Mouse (Mus musculus): Measurements from ENCODE around the gene Nlrp10. TPM values are rescaled to one million over a fixed set of nuclear protein-coding genes. Genes with fewer than 3 reads are reported as not detected.

The Nlrp10 gene
- polyA plus RNA-seq (2016; fragmentation: Nextera tagmentation; extraction: Ambion mirVana) = 8.0 and 8.1 TPM in 2 replicates

DNA sequence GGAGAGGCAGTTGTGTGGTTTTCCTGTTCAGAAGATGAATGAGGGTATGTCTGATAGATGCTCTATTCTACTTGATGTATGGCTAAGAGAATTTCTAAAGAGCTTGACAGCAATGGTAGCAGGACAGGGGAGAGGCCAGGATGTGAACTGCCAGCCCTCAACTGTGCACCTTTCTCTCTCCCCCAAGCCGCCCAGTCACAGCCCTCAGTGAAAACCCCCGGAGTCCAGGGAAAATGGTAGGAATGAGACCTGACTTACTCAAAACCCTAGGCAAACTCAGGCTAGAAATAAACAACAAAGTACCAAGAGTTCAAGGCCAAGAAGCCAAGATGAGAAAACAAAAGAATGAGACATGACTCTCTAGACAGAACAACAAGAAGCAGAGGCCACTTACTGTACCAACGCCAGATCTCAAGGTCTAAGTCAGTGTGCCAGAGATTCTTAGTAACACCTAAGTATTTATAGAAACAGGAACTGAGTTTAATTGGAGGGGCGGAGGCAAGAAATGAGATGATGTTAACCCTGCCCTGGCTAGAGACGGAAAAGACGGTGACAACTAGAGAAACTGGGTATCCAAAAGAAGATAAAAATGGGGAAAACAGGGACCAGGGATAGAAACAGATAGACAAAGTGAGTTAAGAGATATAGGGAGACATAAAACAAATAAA is at the start of gene Nlrp10:
TSS of gene Nlrp10 (minus strand) at position 453 of the 668 bp plus-strand sequence.
- Histone ChIP-seq H3K4me3 (peak within 1 kb of the TSS; percentile 28), H3K36me3 (no peaks in the 10 kb centered on the region), H3K27me3 (replicated peaks) (0 out of 2 replicates have a peak, but pooled peaks cover 2% of the 10 kb centered on the region), H3K9ac (no peak within 1 kb of the TSS), H3K4me1 (replicated peaks) (peaks cover under 1% of the 10 kb centered on the region; the same call in 1 of the 2 replicates), H3K27ac (ENCODE audit: poor library complexity, severe bottlenecking) (peak within 1 kb of the TSS; percentile 39; the same call in 1 of the 2 replicates), H3K9me3 (replicated peaks) (no peaks in the 10 kb centered on the region), H3K4me2 (peak within 1 kb of the TSS; percentile 52)
- WGBS = 46% methylated on average over 6 of the region's 6 CpGs
- no peak for ATAC-seq (ENCODE audit: insufficient number of reproducible peaks, low FRiP score)

- WGBS = 70% methylated on average over 6 of the region's 6 CpGs
- Histone ChIP-seq H3K27me3 (replicated peaks) (peaks cover 20% of the 10 kb centered on the region), H3K36me3 (no peaks in the 10 kb centered on the region), H3K9me3 (replicated peaks) (no peaks in the 10 kb centered on the region), H3K9ac (no peak overlapping the region), H3K27ac (ENCODE audit: poor library complexity, severe bottlenecking) (no peak overlapping the region), H3K4me1 (replicated peaks) (no peaks in the 10 kb centered on the region), H3K4me2 (no peak overlapping the region), H3K4me3 (no peak overlapping the region)
- no peak for ATAC-seq (ENCODE audit: insufficient number of reproducible peaks, low FRiP score)
Measured at GRCm38 (mm10) chr7:108972273-108972672, 42.3 kb upstream of the Nlrp10 start.

- Histone ChIP-seq H3K9me3 (replicated peaks) (no peaks in the 10 kb centered on the region), H3K27me3 (replicated peaks) (peaks cover 19% of the 10 kb centered on the region), H3K27ac (ENCODE audit: poor library complexity, severe bottlenecking) (no peak overlapping the region), H3K4me3 (no peak overlapping the region), H3K4me1 (replicated peaks) (no peaks in the 10 kb centered on the region), H3K4me2 (no peak overlapping the region), H3K9ac (no peak overlapping the region), H3K36me3 (no peaks in the 10 kb centered on the region)
- WGBS = 36% methylated on average over 6 of the region's 6 CpGs
- no peak for ATAC-seq (ENCODE audit: insufficient number of reproducible peaks, low FRiP score)
Measured at GRCm38 (mm10) chr7:108968201-108968600, 38.2 kb upstream of the Nlrp10 start.

DNA sequence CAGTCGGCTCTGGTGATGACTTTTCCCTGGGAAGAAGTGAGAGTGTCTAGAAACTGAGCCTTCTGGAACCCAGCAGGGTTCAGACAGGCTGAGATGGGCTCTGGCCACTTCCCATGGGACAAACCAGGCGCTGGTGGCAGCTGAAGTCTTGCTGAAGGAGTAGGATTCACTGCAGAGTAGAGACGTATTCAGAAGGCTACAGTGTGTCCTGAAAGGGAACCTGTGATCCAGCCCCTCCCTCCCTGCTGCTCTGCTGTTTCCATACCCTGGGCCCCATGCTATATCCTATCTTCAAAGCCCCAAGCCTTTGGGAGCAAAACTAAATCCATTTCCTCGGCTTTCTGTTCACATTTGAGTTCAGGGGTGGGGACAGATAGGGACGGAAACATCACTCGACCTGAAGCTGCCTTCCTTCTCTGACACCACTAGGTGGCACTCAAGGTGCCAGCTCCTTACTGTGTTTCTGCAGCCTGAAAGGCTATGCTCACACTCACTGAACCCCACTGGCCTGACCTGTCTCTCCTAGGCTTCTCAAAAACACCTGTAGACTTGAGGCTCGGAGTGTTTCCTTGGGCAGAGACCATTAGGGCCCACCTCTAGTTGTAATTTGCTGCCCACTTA is 36.9 kb upstream of the Nlrp10 start:
- Histone ChIP-seq H3K9me3 (replicated peaks) (no peaks in the 10 kb centered on the region), H3K4me3 (no peak overlapping the region), H3K27ac (ENCODE audit: poor library complexity, severe bottlenecking) (no peak overlapping the region), H3K4me1 (replicated peaks) (no peaks in the 10 kb centered on the region), H3K9ac (no peak overlapping the region), H3K4me2 (no peak overlapping the region), H3K27me3 (replicated peaks) (peaks cover 15% of the 10 kb centered on the region), H3K36me3 (no peaks in the 10 kb centered on the region)
- ATAC-seq (ENCODE audit: insufficient number of reproducible peaks, low FRiP score) = 0 out of 2 replicates have a peak, but pooled peaks have one; percentile 38
- WGBS = 37% methylated on average over 7 of the region's 7 CpGs

GRCm38 (mm10) chr7:108965968-108966367 is 36.0 kb upstream of the Nlrp10 start:
- ATAC-seq (ENCODE audit: insufficient number of reproducible peaks, low FRiP score) = no peak; the same call in 1 of the 2 replicates
- peaks cover 13% of the 10 kb centered on the region for H3K27me3 ChIP-seq (replicated peaks)
- H3K27ac ChIP-seq (ENCODE audit: poor library complexity, severe bottlenecking) = no peak overlapping the region
- H3K4me3 ChIP-seq = no peak overlapping the region
- H3K9me3 ChIP-seq (replicated peaks) = no peaks in the 10 kb centered on the region
- WGBS = 41% methylated on average over 2 of the region's 2 CpGs
- no peaks in the 10 kb centered on the region for H3K36me3 ChIP-seq
- H3K4me1 ChIP-seq (replicated peaks) = no peaks in the 10 kb centered on the region
- no peak overlapping the region for H3K4me2 ChIP-seq
- H3K9ac ChIP-seq = no peak overlapping the region

DNA sequence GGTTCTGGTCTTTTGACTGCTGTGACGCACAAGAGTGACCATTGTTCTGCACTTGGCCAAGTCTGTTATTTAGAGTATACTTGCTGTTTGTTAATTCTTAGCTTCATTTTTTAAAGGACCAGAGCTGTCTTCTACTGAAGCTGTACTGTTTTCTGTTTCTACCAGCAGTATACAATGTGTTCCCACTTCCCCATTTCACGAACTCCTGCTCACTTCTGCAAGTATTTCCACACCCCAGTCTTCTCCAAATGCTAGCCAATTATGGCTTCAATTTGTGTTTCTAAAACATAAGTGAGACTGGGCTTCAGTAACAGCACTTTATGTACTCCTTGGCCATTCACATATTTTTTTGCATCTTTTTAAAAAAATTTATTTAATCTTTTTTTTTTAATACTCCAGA is 27.8 kb upstream of the Nlrp10 start:
- no peaks in the 10 kb centered on the region for H3K36me3 ChIP-seq
- H3K9me3 ChIP-seq (replicated peaks) = no peaks in the 10 kb centered on the region
- peaks cover 17% of the 10 kb centered on the region for H3K27me3 ChIP-seq (replicated peaks)

DNA sequence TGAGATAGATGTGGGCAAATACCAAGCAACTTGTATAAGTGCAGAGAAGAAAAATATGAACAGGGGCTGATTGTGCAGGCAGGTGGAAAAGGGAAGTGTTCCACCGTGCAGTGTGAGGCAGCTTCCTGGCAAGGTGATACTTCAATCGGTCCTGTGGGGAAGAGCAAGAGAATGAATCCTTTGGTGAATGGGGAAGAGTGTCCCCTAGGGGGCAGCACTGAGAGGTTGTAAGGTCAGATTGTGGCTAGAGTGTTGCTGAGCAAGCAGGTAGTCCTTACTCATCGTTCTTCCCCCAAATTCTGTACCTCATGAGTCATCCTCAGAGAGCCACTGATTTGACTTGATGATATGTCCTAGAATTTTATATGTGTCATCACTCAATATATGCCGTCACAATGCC is 24.2 kb upstream of the Nlrp10 start:
- Histone ChIP-seq H3K27ac (ENCODE audit: poor library complexity, severe bottlenecking) (no peak overlapping the region), H3K27me3 (replicated peaks) (peaks cover 51% of the 10 kb centered on the region), H3K4me2 (no peak overlapping the region), H3K4me1 (replicated peaks) (peaks cover 10% of the 10 kb centered on the region), H3K9me3 (replicated peaks) (no peaks in the 10 kb centered on the region), H3K4me3 (no peak overlapping the region), H3K36me3 (no peaks in the 10 kb centered on the region), H3K9ac (no peak overlapping the region)
- WGBS = 50% methylated on average over 4 of the region's 4 CpGs
- ATAC-seq (ENCODE audit: insufficient number of reproducible peaks, low FRiP score) = no peak

More for the DNA sequence above, 27.8 kb upstream of the Nlrp10 start:
- Histone ChIP-seq H3K4me1 (replicated peaks) (no peaks in the 10 kb centered on the region), H3K27ac (ENCODE audit: poor library complexity, severe bottlenecking) (no peak overlapping the region), H3K4me2 (no peak overlapping the region), H3K9ac (no peak overlapping the region), H3K4me3 (no peak overlapping the region)
- WGBS = 64% methylated on average over 2 of the region's 2 CpGs
- ATAC-seq (ENCODE audit: insufficient number of reproducible peaks, low FRiP score) = no peak

- Histone ChIP-seq H3K4me3 (no peak overlapping the region), H3K4me1 (replicated peaks) (peaks cover 10% of the 10 kb centered on the region), H3K9ac (no peak overlapping the region), H3K27ac (ENCODE audit: poor library complexity, severe bottlenecking) (no peak overlapping the region), H3K4me2 (no peak overlapping the region), H3K27me3 (replicated peaks) (peaks cover 65% of the 10 kb centered on the region), H3K36me3 (no peaks in the 10 kb centered on the region), H3K9me3 (replicated peaks) (no peaks in the 10 kb centered on the region)
- ATAC-seq (ENCODE audit: insufficient number of reproducible peaks, low FRiP score) = no peak
- WGBS = 76% methylated on average over 6 of the region's 6 CpGs
Measured at GRCm38 (mm10) chr7:108952801-108953200, 22.8 kb upstream of the Nlrp10 start.

DNA sequence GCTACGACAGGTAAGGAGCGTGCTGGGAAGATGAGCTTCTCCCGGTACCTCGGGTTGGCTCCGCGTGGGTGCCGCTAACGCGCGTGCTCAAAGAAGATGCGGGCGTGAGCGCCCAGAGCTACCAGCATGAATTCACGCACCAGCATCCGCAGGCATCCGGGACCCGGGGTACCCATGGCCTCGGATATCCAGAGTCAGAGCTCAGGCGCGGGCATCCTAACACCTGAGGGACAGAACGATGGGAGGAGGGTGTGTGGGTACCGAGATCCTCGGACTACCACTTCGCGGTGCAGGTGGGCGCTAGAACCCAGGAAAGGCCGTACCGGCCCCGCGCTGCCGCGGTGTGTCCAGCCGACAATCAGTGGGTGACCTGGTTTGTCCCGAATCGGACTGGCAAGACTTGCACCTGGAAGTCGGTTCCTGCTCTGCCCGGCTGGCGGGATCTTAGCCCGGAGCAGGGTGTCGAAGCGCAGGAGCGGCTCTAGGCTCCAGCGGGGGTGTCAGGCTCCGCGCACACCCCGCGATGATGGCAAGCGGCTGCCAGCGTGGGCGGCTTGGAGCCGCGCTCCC is 20.9 kb upstream of the Nlrp10 start:
- H3K4me2 ChIP-seq = peak overlapping the region; percentile 80
- peaks cover under 1% of the 10 kb centered on the region; the same call in 1 of the 2 replicates for H3K36me3 ChIP-seq
- H3K9me3 ChIP-seq (replicated peaks) = no peaks in the 10 kb centered on the region
- H3K4me3 ChIP-seq = peak overlapping the region; percentile 51
- peaks cover 10% of the 10 kb centered on the region for H3K4me1 ChIP-seq (replicated peaks)
- peak overlapping the region; percentile 14; the same call in 1 of the 2 replicates for H3K9ac ChIP-seq
- no peak overlapping the region for H3K27ac ChIP-seq (ENCODE audit: poor library complexity, severe bottlenecking)
- peaks cover 61% of the 10 kb centered on the region for H3K27me3 ChIP-seq (replicated peaks)
- WGBS = under 1% methylated on average over 52 of the region's 52 CpGs
- peak; percentile 29; the same call in 1 of the 2 replicates for ATAC-seq (ENCODE audit: insufficient number of reproducible peaks, low FRiP score)

- Histone ChIP-seq H3K4me2 (peak within 1 kb of the TSS; percentile 80), H3K9ac (peak within 1 kb of the TSS; percentile 14; the same call in 1 of the 2 replicates), H3K4me3 (peak within 1 kb of the TSS; percentile 51), H3K4me1 (replicated peaks) (peaks cover 10% of the 10 kb centered on the region), H3K27me3 (replicated peaks) (peaks cover 60% of the 10 kb centered on the region), H3K9me3 (replicated peaks) (no peaks in the 10 kb centered on the region), H3K36me3 (peaks cover 6% of the 10 kb centered on the region), H3K27ac (ENCODE audit: poor library complexity, severe bottlenecking) (no peak within 1 kb of the TSS)
- WGBS = 2% methylated on average over 38 of the region's 44 CpGs
- peak; percentile 51; the same call in 1 of the 2 replicates for ATAC-seq (ENCODE audit: insufficient number of reproducible peaks, low FRiP score)
Measured at GRCm38 (mm10) chr7:108950312-108950761, 20.4 kb upstream of the Nlrp10 start, which contains the start of gene Tub. Gene Tub (plus strand): TSS chr7:108950338.

- no peak for ATAC-seq (ENCODE audit: insufficient number of reproducible peaks, low FRiP score)
- Histone ChIP-seq H3K4me1 (replicated peaks) (peaks cover 10% of the 10 kb centered on the region), H3K4me2 (no peak overlapping the region), H3K4me3 (no peak overlapping the region), H3K36me3 (peaks cover 12% of the 10 kb centered on the region), H3K9ac (no peak overlapping the region), H3K9me3 (replicated peaks) (no peaks in the 10 kb centered on the region), H3K27me3 (replicated peaks) (peaks cover 60% of the 10 kb centered on the region), H3K27ac (ENCODE audit: poor library complexity, severe bottlenecking) (no peak overlapping the region)
- WGBS = 38% methylated on average over 2 of the region's 2 CpGs
Measured at GRCm38 (mm10) chr7:108949301-108949700, 19.3 kb upstream of the Nlrp10 start.
